Mouse (Mus musculus) limb, embryonic 12.5 days (tissue): Measurements from ENCODE around the gene Kif21a. TPM values are rescaled to one million over a fixed set of nuclear protein-coding genes. Genes with fewer than 3 reads are reported as not detected.

Experiments
- ATAC-seq: fragments of 200-750 bp; cut with Nextera tagmentation; 2 replicates; pipeline ENCODE4 v1.8.0; 2017; ENCODE audit warnings: low read depth, moderate TSS enrichment; ENCODE audit not compliant: insufficient number of reproducible peaks, insufficient read depth, low FRiP score, low TSS enrichment
- H3K27ac ChIP-seq: fragments of 300-500 bp; sonication (generic); 2 replicates; pipeline ENCODE4 v1.5.1; 2016; ENCODE audit warnings: mild to moderate bottlenecking, moderate library complexity
- H3K27me3 ChIP-seq: fragments of 300-500 bp; sonication (generic); 2 replicates; pipeline ENCODE4 v1.6.1; 2016; ENCODE audit warnings: mild to moderate bottlenecking, moderate library complexity
- H3K36me3 ChIP-seq: fragments of 300-500 bp; sonication (generic); 2 replicates; pipeline ENCODE4 v1.6.1; 2016; ENCODE audit warnings: mild to moderate bottlenecking, moderate library complexity
- H3K4me1 ChIP-seq: fragments of 300-500 bp; sonication (generic); replicated peaks from 2 replicates; pipeline ENCODE4 v1.6.1; 2016
- H3K4me2 ChIP-seq: fragments of 300-500 bp; sonication (generic); 2 replicates; pipeline ENCODE4 v1.6.1; 2016; ENCODE audit warnings: mild to moderate bottlenecking, moderate library complexity
- H3K4me3 ChIP-seq: fragments of 300-500 bp; sonication (generic); replicated peaks from 2 replicates; pipeline ENCODE4 v1.5.1; 2016; ENCODE audit warnings: mild to moderate bottlenecking
- H3K9ac ChIP-seq: fragments of 300-500 bp; sonication (generic); replicated peaks from 2 replicates; pipeline ENCODE4 v1.6.1; 2016; ENCODE audit warnings: mild to moderate bottlenecking, moderate library complexity
- H3K9me3 ChIP-seq: fragments of 300-500 bp; sonication (generic); 2 replicates; pipeline ENCODE4 v1.6.1; 2016; ENCODE audit warnings: mild to moderate bottlenecking, moderate library complexity
- WGBS: fragments of 180-500 bp; shearing (Covaris S2); methylation state at CpG from one replicate; pipeline ENCODE4 v1.1.7; 2016; 5-methylcytosine and 5-hydroxymethylcytosine counted together
- polyA plus RNA-seq: library from polyadenylated mRNA; unstranded; fragments of >200 nt; fragmentation: Nextera tagmentation; extraction: Ambion mirVana; gene quantifications from 2 replicates; pipeline ENCODE4 v1.2.1, GENCODE M21; 2016

Gene Kif21a
- polyA plus RNA-seq, 1 experiment from 2014 or later, result 6.3 TPM

DNA sequence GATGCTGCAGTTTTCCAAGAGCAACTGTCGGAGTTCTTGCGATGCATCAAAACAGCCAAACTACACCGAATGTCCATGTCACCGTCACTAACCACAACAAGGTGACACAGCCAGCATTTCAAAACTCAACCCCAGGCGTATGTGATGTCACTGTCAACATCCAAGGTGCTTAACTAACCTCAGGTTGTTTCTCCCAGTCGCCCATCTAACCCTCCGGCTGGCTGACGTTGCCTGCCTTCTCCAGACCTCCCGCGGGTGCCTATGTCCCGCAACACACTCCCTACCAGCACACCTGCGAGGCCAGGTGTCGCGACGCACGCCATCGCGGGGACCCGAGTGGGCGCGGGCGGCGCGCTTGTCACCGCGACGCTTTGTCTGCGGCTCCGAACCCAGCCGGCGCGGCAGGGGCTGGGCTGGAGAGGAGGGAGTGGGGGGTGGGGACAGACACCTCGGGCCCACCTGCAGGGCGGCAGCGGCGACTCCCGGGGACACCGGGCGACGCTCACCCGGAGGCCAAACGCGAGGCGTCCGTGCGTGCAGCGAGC, 725 bp downstream of the Kif21a start:
- Histone ChIP-seq H3K4me2 (peak overlapping the region; percentile 99), H3K27me3 (no peaks in the 10 kb centered on the region), H3K4me3 (peak overlapping the region; percentile 87), H3K4me1 (no peaks in the 10 kb centered on the region), H3K36me3 (no peaks in the 10 kb centered on the region), H3K9ac (peak overlapping the region; percentile 79), H3K9me3 (no peaks in the 10 kb centered on the region), H3K27ac (peak overlapping the region; percentile 23; the same call in 1 of the 2 replicates)
- no peak for ATAC-seq
- 2% methylated on average over 47 of the region's 47 CpGs for WGBS

DNA sequence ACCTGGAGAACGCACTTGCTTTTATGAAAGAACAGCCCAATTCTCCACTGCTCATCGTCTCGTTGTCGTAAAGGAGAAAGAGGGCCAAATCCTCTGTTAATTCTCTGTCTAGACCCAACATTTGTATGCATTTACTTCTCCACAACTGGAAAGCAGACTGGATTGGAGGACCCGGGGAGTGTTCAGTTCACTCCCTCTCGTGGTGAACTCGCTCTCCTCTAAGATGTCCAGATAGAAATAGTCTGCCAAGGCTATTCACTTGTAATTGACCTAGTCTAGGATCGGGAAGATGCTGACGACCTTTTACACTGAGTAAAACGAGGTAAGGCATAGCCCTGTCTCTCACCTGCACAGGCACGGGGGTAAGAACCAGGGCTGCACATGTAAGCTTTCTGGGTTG, 2.1 kb downstream of the Kif21a start:
- H3K9ac ChIP-seq, result no peak overlapping the region
- no peak for ATAC-seq
- no peak overlapping the region for H3K4me3 ChIP-seq
- H3K4me2 ChIP-seq, result no peak overlapping the region
- no peaks in the 10 kb centered on the region for H3K27me3 ChIP-seq
- no peaks in the 10 kb centered on the region for H3K9me3 ChIP-seq
- no peak overlapping the region for H3K27ac ChIP-seq
- no peaks in the 10 kb centered on the region for H3K4me1 ChIP-seq
- WGBS, result 78% methylated on average over 11 of the region's 11 CpGs
- no peaks in the 10 kb centered on the region for H3K36me3 ChIP-seq

GRCm38 (mm10) chr15:91046506-91046905, 3.2 kb downstream of the Kif21a start:
- no peak for ATAC-seq
- no peak overlapping the region for H3K9ac ChIP-seq
- no peaks in the 10 kb centered on the region for H3K27me3 ChIP-seq
- H3K4me3 ChIP-seq, result no peak overlapping the region
- no peak overlapping the region for H3K4me2 ChIP-seq
- no peaks in the 10 kb centered on the region for H3K36me3 ChIP-seq
- no peaks in the 10 kb centered on the region for H3K4me1 ChIP-seq
- 67% methylated on average over 8 of the region's 8 CpGs for whole genome bisulfite sequencing
- no peaks in the 10 kb centered on the region for H3K9me3 ChIP-seq
- no peak overlapping the region for H3K27ac ChIP-seq

DNA sequence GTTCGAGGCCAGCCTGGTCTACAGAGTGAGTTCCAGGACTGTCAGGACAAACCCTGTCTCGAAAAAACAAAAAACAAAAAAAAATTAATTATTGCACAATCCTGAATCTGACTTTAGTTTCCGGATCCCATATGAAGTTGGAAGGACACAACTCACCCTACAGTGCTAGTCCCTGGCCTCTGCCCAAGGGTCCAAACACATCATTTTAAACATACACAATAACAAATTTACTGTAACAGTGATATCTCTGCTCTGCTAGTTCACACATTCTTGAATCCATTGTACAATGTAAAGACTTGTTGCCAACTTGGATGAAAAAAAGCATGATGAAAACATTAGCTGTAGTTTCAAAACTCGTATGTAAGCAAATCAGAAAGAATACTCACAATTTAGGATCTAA, 6.5 kb downstream of the Kif21a start:
- no peak overlapping the region for H3K4me2 ChIP-seq
- no peak for ATAC-seq
- 88% methylated on average over 4 of the region's 4 CpGs for WGBS

GRCm38 (mm10) chr15:91038860-91039259, 10.9 kb downstream of the Kif21a start:
- Histone ChIP-seq H3K9me3 (no peaks in the 10 kb centered on the region), H3K4me1 (no peaks in the 10 kb centered on the region), H3K9ac (no peak overlapping the region), H3K27me3 (no peaks in the 10 kb centered on the region), H3K36me3 (no peaks in the 10 kb centered on the region), H3K4me3 (no peak overlapping the region), H3K4me2 (no peak overlapping the region), H3K27ac (no peak overlapping the region)
- 85% methylated on average over 5 of the region's 5 CpGs for WGBS
- no peak for ATAC-seq

More for the DNA sequence above, 6.5 kb downstream of the Kif21a start:
- H3K9me3 ChIP-seq, result no peaks in the 10 kb centered on the region
- H3K9ac ChIP-seq, result no peak overlapping the region
- no peak overlapping the region for H3K4me3 ChIP-seq
- H3K27me3 ChIP-seq, result no peaks in the 10 kb centered on the region
- no peaks in the 10 kb centered on the region for H3K4me1 ChIP-seq
- H3K36me3 ChIP-seq, result no peaks in the 10 kb centered on the region
- H3K27ac ChIP-seq, result no peak overlapping the region

DNA sequence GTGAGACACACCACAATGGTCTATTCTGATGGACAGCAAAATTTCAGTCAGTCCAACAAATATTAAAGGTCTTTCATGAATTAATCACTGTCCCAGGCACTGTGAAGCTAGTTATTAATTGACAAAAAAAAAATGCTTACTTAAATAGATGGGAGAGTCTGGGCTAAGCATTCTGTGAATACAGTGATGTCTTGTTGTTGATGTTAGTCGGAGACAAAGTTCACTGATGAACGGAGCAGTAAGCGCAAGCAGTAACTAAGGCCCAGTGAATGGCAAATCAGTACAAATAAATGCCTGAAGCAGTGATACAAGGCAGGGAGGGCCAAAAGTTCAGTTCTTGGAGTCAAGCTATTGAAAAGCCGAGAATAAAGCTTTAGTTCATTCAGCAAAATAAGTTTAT, 15.7 kb downstream of the Kif21a start:
- Histone ChIP-seq H3K4me1 (no peaks in the 10 kb centered on the region), H3K4me3 (no peak overlapping the region), H3K36me3 (no peaks in the 10 kb centered on the region), H3K9me3 (peaks cover 6% of the 10 kb centered on the region; the same call in 1 of the 2 replicates), H3K27ac (no peak overlapping the region), H3K9ac (no peak overlapping the region), H3K4me2 (no peak overlapping the region), H3K27me3 (no peaks in the 10 kb centered on the region)
- ATAC-seq, result no peak
- WGBS, result 89% methylated on average over 4 of the region's 4 CpGs

DNA sequence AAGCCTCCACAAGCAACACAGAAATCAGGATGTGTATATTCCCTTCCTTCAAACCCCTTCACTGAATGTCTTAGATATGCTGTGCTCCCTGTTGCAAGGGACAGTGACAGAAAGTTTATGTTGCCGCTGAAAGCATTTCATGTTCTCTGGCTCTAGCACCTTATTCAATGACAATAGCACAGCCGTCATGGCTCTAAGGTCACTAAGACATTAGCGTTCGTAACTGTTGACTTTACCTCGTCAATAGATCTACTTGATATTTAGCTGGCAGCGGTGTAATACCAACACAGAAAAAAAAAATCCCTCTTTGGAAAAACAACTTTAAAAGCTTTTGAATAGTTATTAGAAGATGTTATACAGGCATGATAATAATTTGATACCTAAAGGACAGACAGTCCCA, 16.2 kb downstream of the Kif21a start:
- no peak for ATAC-seq
- Histone ChIP-seq H3K27me3 (no peaks in the 10 kb centered on the region), H3K4me3 (no peak overlapping the region), H3K4me1 (no peaks in the 10 kb centered on the region), H3K9me3 (peaks cover 6% of the 10 kb centered on the region; the same call in 1 of the 2 replicates), H3K4me2 (no peak overlapping the region), H3K27ac (no peak overlapping the region), H3K9ac (no peak overlapping the region), H3K36me3 (no peaks in the 10 kb centered on the region)
- WGBS, result 89% methylated on average over 6 of the region's 6 CpGs

- ATAC-seq, result no peak
- Histone ChIP-seq H3K4me1 (no peaks in the 10 kb centered on the region), H3K36me3 (no peaks in the 10 kb centered on the region), H3K9ac (no peak overlapping the region), H3K27ac (0 out of 2 replicates have a peak overlapping the region, but pooled peaks have one; percentile 59), H3K4me2 (no peak overlapping the region), H3K9me3 (peaks cover 6% of the 10 kb centered on the region; the same call in 1 of the 2 replicates), H3K27me3 (no peaks in the 10 kb centered on the region), H3K4me3 (no peak overlapping the region)
- WGBS, result 92% methylated on average over 10 of the region's 10 CpGs
Measured at GRCm38 (mm10) chr15:91028962-91029361, 20.8 kb downstream of the Kif21a start.

DNA sequence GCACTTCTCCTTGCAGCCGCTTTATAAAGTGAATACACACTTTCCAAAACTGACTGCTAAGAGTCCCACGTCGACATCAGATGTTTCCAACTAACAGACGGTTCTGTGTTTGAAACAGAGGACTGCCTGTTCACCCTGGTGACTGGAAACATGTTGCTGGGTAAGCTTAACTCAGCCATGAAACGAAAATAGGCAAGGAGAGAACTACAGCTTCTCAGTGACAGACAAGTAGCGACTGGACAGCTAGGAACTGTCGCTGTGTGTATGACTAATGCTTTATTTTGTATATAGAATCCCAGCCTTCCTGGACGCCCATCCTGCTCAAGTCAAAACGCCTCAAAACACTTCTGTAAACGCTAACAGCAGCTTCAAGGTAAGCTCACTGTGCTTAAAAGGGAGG, 21.3 kb downstream of the Kif21a start:
- Histone ChIP-seq H3K36me3 (no peaks in the 10 kb centered on the region), H3K4me1 (no peaks in the 10 kb centered on the region), H3K9me3 (peaks cover 6% of the 10 kb centered on the region; the same call in 1 of the 2 replicates), H3K9ac (no peak overlapping the region), H3K27ac (peak overlapping the region; percentile 59; the same call in 1 of the 2 replicates), H3K27me3 (no peaks in the 10 kb centered on the region), H3K4me3 (no peak overlapping the region), H3K4me2 (no peak overlapping the region)
- WGBS, result 75% methylated on average over 10 of the region's 10 CpGs
- ATAC-seq, result no peak

- H3K9me3 ChIP-seq, result no peaks in the 10 kb centered on the region; the same call in 1 of the 2 replicates
- no peaks in the 10 kb centered on the region for H3K27me3 ChIP-seq
- H3K4me3 ChIP-seq, result no peak overlapping the region
- H3K27ac ChIP-seq, result no peak overlapping the region
- no peaks in the 10 kb centered on the region for H3K36me3 ChIP-seq
- 94% methylated on average over 8 of the region's 8 CpGs for WGBS
- H3K4me2 ChIP-seq, result no peak overlapping the region
- no peak overlapping the region for H3K9ac ChIP-seq
- no peak for ATAC-seq
- H3K4me1 ChIP-seq, result peaks cover 8% of the 10 kb centered on the region; the same call in 1 of the 2 replicates
Measured at GRCm38 (mm10) chr15:91022276-91022675, 27.5 kb downstream of the Kif21a start.

DNA sequence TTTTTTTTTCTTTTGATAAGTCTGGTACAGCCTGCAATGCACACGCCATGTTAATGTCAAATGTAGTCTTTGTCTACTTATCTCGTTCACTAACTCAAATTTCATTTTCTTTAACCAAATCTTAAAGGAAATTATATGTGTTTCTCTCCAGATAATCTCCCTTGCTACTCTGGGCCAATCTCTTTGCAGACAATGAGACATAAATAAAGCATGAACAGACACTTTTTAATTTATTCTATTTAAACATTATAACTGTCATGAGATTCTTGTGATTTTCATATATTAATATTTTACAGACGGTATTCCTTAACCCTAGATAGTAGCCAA, 30.9 kb downstream of the Kif21a start:
- Histone ChIP-seq H3K36me3 (no peaks in the 10 kb centered on the region), H3K4me1 (peaks cover 10% of the 10 kb centered on the region; the same call in 1 of the 2 replicates), H3K27ac (no peak overlapping the region), H3K4me3 (no peak overlapping the region), H3K27me3 (no peaks in the 10 kb centered on the region), H3K4me2 (no peak overlapping the region), H3K9me3 (no peaks in the 10 kb centered on the region), H3K9ac (no peak overlapping the region)
- WGBS, result 76% methylated on average over 3 of the region's 3 CpGs
- no peak for ATAC-seq

DNA sequence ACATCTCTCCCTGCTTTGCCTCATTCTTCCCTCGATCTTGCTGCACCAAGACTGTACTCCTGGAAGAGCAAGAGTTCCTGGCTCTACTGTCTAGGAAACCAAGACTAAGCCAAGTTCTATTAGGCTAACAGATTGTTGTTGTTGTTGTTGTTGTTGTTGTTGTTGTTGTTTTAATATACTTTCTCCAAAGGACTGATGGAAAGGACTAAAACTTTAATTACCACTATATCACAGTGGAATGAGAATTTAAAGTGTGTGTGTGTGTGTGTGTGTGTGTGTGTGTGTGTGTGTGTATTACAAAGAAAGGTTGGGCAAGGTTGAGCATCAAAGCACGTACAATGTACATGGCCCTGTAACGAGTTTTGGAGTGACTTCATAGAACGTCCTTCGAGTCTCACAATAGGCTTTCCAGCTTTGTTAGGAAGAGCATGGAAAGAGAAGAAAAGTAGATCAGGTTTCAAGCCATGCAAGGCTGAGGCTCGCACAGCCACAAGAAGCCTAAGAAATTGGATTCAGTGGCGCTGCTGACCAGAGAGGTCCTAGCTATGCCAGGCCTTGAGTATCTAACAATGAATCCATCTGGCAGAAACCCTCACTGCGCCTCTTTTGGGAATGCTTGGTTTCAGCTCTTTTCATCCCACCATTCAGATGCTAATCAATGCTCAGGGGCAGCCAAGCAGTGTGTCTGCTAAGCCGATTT, 31.4 kb downstream of the Kif21a start:
- Histone ChIP-seq H3K4me3 (no peak overlapping the region), H3K27me3 (no peaks in the 10 kb centered on the region), H3K4me2 (no peak overlapping the region), H3K9ac (no peak overlapping the region), H3K4me1 (peaks cover 12% of the 10 kb centered on the region), H3K36me3 (no peaks in the 10 kb centered on the region), H3K9me3 (no peaks in the 10 kb centered on the region), H3K27ac (no peak overlapping the region)
- ATAC-seq, result no peak
- 61% methylated on average over 9 of the region's 9 CpGs for WGBS
